Mouse (Mus musculus): ENCODE measurements around the gene Itpripl2. TPM values are rescaled to one million over a fixed set of nuclear protein-coding genes. Genes with fewer than 3 reads are reported as not detected.

Gene Itpripl2
- polyA plus RNA-seq, 1 experiment: 7.2 TPM

DNA sequence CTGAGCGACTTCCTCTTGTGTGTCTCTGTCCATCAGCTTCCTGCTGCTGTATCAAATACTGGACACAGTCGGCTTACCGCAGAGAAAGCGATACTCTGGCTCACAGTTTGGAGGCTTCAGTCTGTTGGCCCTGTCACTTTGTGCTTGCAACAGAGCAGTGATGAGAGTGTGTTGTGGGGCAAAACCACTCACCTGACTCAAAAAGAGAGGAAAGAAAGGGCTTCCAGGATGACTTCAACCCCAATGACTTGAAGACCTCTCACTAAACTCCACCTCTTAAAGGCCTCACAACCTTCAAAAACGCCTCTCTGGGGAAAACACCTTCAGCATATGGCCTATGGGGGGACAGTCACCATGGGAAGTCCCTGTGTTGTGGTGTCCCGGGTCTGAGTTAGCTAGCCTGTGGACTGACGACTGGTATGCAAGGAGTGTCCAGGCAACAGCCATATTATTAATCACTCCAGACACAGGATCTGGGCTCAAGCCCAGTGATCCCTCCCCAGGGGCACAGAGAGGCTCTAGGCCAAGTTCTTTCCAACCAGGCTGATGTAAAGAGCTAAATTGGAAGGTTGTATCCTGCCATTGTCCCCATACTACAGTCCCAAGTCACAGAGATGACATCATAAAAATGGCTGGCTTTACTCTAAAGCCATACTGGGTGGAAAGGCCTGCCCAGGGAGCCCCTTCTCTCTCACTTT, 16.6 kb downstream of the Itpripl2 start:
- Histone ChIP-seq H3K4me3 (ENCODE audit: low read depth, low read length) (no peak overlapping the region), H3K4me1 (ENCODE audit: control insufficient read depth, insufficient read depth, low read length) (no peaks in the 10 kb centered on the region), H3K27me3 (ENCODE audit: control insufficient read depth, insufficient read depth, low read length, poor library complexity, severe bottlenecking) (no peaks in the 10 kb centered on the region), H3K9ac (ENCODE audit: low read depth, poor library complexity, severe bottlenecking) (no peak overlapping the region), H3K9me3 (replicated peaks; ENCODE audit: control insufficient read depth, insufficient read depth, low read length, poor library complexity, severe bottlenecking) (no peaks in the 10 kb centered on the region), H3K36me3 (ENCODE audit: control insufficient read depth, insufficient read depth, low read length, poor library complexity, severe bottlenecking) (no peaks in the 10 kb centered on the region), H3K27ac (ENCODE audit: insufficient read depth, low read length) (no peak overlapping the region)
- TF ChIP-seq EP300 (IDR thresholded peaks at IDR 0.05; ENCODE audit: insufficient read depth, low read depth, low read length) (no peak), POLR2A (IDR thresholded peaks at IDR 0.05; ENCODE audit: insufficient read depth, low read length) (no peak), CTCF (IDR thresholded peaks at IDR 0.05; ENCODE audit: low read depth, low read length) (no peak)

GRCm38 (mm10) chr7:118472886-118473285, 18.9 kb downstream of the Itpripl2 start:
- Histone ChIP-seq H3K36me3 (ENCODE audit: control insufficient read depth, insufficient read depth, low read length, poor library complexity, severe bottlenecking) (no peaks in the 10 kb centered on the region), H3K27me3 (ENCODE audit: control insufficient read depth, insufficient read depth, low read length, poor library complexity, severe bottlenecking) (no peaks in the 10 kb centered on the region), H3K9ac (ENCODE audit: low read depth, poor library complexity, severe bottlenecking) (no peak overlapping the region), H3K27ac (ENCODE audit: insufficient read depth, low read length) (no peak overlapping the region), H3K4me1 (ENCODE audit: control insufficient read depth, insufficient read depth, low read length) (no peaks in the 10 kb centered on the region), H3K4me3 (ENCODE audit: low read depth, low read length) (no peak overlapping the region), H3K9me3 (replicated peaks; ENCODE audit: control insufficient read depth, insufficient read depth, low read length, poor library complexity, severe bottlenecking) (no peaks in the 10 kb centered on the region)
- TF ChIP-seq POLR2A (IDR thresholded peaks at IDR 0.05; ENCODE audit: insufficient read depth, low read length) (no peak), EP300 (IDR thresholded peaks at IDR 0.05; ENCODE audit: insufficient read depth, low read depth, low read length) (no peak)

- no peaks in the 10 kb centered on the region for H3K9me3 ChIP-seq (replicated peaks; ENCODE audit: control insufficient read depth, insufficient read depth, low read length, poor library complexity, severe bottlenecking)
- H3K4me1 ChIP-seq (ENCODE audit: control insufficient read depth, insufficient read depth, low read length): no peaks in the 10 kb centered on the region
- no peaks in the 10 kb centered on the region for H3K27me3 ChIP-seq (ENCODE audit: control insufficient read depth, insufficient read depth, low read length, poor library complexity, severe bottlenecking)
- no peak overlapping the region for H3K27ac ChIP-seq (ENCODE audit: insufficient read depth, low read length)
- no peaks in the 10 kb centered on the region for H3K36me3 ChIP-seq (ENCODE audit: control insufficient read depth, insufficient read depth, low read length, poor library complexity, severe bottlenecking)
- TF ChIP-seq CTCF (IDR thresholded peaks at IDR 0.05; ENCODE audit: low read depth, low read length) (no peak), EP300 (IDR thresholded peaks at IDR 0.05; ENCODE audit: insufficient read depth, low read depth, low read length) (no peak), POLR2A (IDR thresholded peaks at IDR 0.05; ENCODE audit: insufficient read depth, low read length) (no peak)
- no peak overlapping the region for H3K9ac ChIP-seq (ENCODE audit: low read depth, poor library complexity, severe bottlenecking)
- no peak overlapping the region for H3K4me3 ChIP-seq (ENCODE audit: low read depth, low read length)
Observed at GRCm38 (mm10) chr7:118468060-118468459, 23.7 kb downstream of the Itpripl2 start.

DNA sequence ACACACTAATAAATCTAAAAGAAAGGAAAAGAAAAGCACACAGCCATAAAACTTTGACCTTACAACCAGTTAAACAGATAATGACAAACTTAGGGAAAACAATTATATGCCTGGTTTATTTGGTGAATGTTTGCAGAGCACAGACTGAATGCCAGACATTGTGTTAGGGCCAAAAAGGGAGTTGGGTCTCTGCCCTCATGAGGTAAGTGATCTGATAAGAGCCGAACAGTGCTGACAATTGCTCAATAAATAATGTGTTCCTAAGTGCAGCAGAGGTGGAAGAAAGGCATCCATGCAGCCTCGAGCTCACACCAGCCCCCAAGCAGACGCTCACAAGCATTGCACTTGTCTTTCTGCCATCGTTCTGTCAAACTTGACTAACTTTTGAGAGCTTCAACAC, 27.3 kb downstream of the Itpripl2 start:
- Histone ChIP-seq H3K9me3 (replicated peaks; ENCODE audit: control insufficient read depth, insufficient read depth, low read length, poor library complexity, severe bottlenecking) (no peaks in the 10 kb centered on the region), H3K9ac (ENCODE audit: low read depth, poor library complexity, severe bottlenecking) (no peak overlapping the region), H3K27ac (ENCODE audit: insufficient read depth, low read length) (no peak overlapping the region), H3K27me3 (ENCODE audit: control insufficient read depth, insufficient read depth, low read length, poor library complexity, severe bottlenecking) (no peaks in the 10 kb centered on the region), H3K4me1 (ENCODE audit: control insufficient read depth, insufficient read depth, low read length) (no peaks in the 10 kb centered on the region), H3K36me3 (ENCODE audit: control insufficient read depth, insufficient read depth, low read length, poor library complexity, severe bottlenecking) (no peaks in the 10 kb centered on the region), H3K4me3 (ENCODE audit: low read depth, low read length) (no peak overlapping the region)
- TF ChIP-seq CTCF (IDR thresholded peaks at IDR 0.05; ENCODE audit: low read depth, low read length) (no peak), POLR2A (IDR thresholded peaks at IDR 0.05; ENCODE audit: insufficient read depth, low read length) (no peak), EP300 (IDR thresholded peaks at IDR 0.05; ENCODE audit: insufficient read depth, low read depth, low read length) (no peak)

DNA sequence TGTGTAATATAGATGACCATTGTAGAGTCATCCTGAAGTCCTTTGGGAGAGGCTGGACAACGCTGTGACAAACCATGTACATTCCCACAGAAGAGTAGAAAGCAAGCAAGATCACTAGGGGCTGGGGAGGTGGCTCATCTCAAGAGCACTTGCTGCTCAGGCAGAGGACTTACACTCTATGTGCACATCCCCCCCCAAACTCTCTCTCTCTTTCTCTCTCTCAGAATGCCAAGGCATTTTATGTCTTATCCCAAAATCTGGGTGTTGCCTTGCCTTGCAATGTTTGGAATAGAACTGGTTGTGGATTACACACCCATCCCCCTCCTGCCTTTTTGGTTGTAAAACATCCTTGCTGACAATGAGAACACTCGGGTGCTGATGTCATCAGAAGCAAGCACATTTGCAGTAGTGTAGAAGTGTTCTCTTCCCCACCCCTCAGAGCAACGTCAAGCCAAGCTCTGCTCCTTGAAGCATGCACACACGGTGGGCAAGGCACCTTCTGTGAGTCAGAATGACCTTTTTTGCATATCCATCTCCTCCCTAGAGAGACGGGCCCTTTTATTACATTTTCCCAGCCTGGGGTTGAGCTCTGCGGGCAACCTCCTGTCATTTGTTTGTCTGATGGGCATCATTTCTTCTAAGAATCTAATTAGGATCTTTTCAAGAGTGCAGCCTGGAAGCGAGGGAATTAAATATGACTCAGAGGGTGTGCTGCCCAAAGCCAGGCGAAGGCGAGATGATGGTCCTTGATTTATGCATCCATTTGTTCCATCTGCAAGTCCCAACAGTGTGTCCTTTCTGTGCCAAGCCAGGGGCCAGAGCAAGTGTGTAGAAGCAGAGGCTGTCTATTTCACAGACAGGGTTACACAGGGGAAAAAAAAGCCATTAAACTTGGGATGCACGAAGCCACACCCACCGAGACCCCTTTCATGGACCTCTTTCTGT, 28.7 kb downstream of the Itpripl2 start:
- Histone ChIP-seq H3K9ac (ENCODE audit: low read depth, poor library complexity, severe bottlenecking) (no peak overlapping the region), H3K9me3 (replicated peaks; ENCODE audit: control insufficient read depth, insufficient read depth, low read length, poor library complexity, severe bottlenecking) (no peaks in the 10 kb centered on the region)
- TF ChIP-seq POLR2A (IDR thresholded peaks at IDR 0.05; ENCODE audit: insufficient read depth, low read length) (no peak), EP300 (IDR thresholded peaks at IDR 0.05; ENCODE audit: insufficient read depth, low read depth, low read length) (no peak), CTCF (IDR thresholded peaks at IDR 0.05; ENCODE audit: low read depth, low read length) (no peak)

More for the DNA sequence above, 28.7 kb downstream of the Itpripl2 start:
- Histone ChIP-seq H3K4me1 (ENCODE audit: control insufficient read depth, insufficient read depth, low read length) (no peaks in the 10 kb centered on the region), H3K4me3 (ENCODE audit: low read depth, low read length) (no peak overlapping the region), H3K36me3 (ENCODE audit: control insufficient read depth, insufficient read depth, low read length, poor library complexity, severe bottlenecking) (no peaks in the 10 kb centered on the region), H3K27ac (ENCODE audit: insufficient read depth, low read length) (no peak overlapping the region), H3K27me3 (ENCODE audit: control insufficient read depth, insufficient read depth, low read length, poor library complexity, severe bottlenecking) (no peaks in the 10 kb centered on the region)

Measured in ES-Bruce4 (cell line).